Mouse (Mus musculus) hindbrain, embryonic 10.5 days (tissue): ENCODE data around the gene Xpo5. TPM values are rescaled to one million over a fixed set of nuclear protein-coding genes. Genes with fewer than 3 reads are reported as not detected.
A peak's percentile ranks its signal among the peaks of the same experiment; 100 is the strongest.

Experiments
- DNase-seq: peaks from one replicate; pipeline ENCODE4 v3.0.0-alpha.2; 2017; ENCODE audit warnings: low spot score
- H3K27ac ChIP-seq: fragments of 300-500 bp; sonication (generic); 2 replicates; pipeline ENCODE4 v1.5.1; 2016; ENCODE audit warnings: mild to moderate bottlenecking, moderate library complexity
- H3K27me3 ChIP-seq: fragments of 300-500 bp; sonication (generic); 2 replicates; pipeline ENCODE4 v1.6.1; 2016; ENCODE audit warnings: mild to moderate bottlenecking; ENCODE audit not compliant: poor library complexity, insufficient read depth, severe bottlenecking
- H3K36me3 ChIP-seq: fragments of 300-500 bp; sonication (generic); 2 replicates; pipeline ENCODE4 v1.6.1; 2016; ENCODE audit warnings: mild to moderate bottlenecking, moderate library complexity
- H3K4me1 ChIP-seq: fragments of 300-500 bp; sonication (generic); replicated peaks from 2 replicates; pipeline ENCODE4 v1.6.1; 2016; ENCODE audit warnings: mild to moderate bottlenecking
- H3K4me3 ChIP-seq: fragments of 300-500 bp; sonication (generic); 2 replicates; pipeline ENCODE4 v1.5.1; 2016; ENCODE audit warnings: mild to moderate bottlenecking, moderate library complexity
- H3K9me3 ChIP-seq: fragments of 300-500 bp; sonication (generic); 2 replicates; pipeline ENCODE4 v1.6.1; 2016; ENCODE audit warnings: mild to moderate bottlenecking, moderate library complexity
- WGBS: fragments of 180-500 bp; shearing (Covaris S2); methylation state at CpG from one replicate; pipeline ENCODE4 v1.1.7; 2016; 5-methylcytosine and 5-hydroxymethylcytosine counted together
- polyA plus RNA-seq: library from polyadenylated mRNA; unstranded; fragments of >200 nt; fragmentation: Nextera tagmentation; extraction: Ambion mirVana; gene quantifications from 2 replicates; pipeline ENCODE4 v1.2.1, GENCODE M21; 2016

Xpo5 gene
- polyA plus RNA-seq, 1 experiment from 2014 or later: 59.2 TPM

DNA sequence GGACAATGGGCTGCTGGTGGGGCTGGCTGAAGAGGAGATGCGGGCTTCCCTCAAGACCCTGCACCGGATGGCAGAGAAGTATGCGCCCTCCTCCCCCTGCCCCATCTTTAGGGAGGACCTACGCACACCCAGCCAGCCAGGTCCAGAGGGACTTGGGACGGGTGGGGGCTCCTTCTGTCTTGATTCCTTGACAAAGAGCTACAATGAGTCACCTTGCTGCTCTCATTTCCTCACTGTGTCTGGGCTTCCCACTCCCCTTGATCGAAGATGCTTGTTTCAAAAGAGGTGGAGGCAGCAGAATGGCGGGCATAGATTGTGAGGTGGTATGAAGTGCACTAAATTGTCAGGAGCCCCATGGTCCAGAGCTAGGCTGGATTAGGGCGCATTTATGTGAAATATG, 38.3 kb upstream of the Xpo5 start:
- no peak overlapping the region for H3K4me3 ChIP-seq
- no peaks in the 10 kb centered on the region for H3K27me3 ChIP-seq
- 93% methylated on average over 8 of the region's 8 CpGs for WGBS
- peaks cover 67% of the 10 kb centered on the region for H3K36me3 ChIP-seq
- DNase-seq: no peak
- no peaks in the 10 kb centered on the region for H3K9me3 ChIP-seq
- peaks cover 30% of the 10 kb centered on the region for H3K4me1 ChIP-seq
- no peak overlapping the region for H3K27ac ChIP-seq

DNA sequence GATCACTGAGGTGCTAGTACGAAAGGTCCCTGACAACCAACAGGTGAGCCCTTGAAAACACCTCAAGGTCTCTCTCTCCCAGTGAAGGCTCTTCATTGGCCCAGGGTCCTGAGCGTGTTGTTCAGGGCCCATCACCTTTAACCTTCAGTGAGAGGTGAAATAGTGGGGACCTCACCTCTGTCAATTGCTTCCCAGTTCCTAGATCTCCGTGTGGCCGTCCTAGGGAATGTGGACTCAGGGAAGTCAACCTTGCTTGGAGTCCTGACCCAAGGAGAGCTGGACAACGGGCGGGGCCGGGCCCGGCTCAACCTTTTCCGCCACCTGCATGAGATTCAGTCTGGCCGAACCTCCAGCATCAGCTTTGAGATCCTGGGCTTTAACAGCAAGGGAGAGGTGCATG, 37.8 kb upstream of the Xpo5 start:
- H3K27ac ChIP-seq: no peak overlapping the region
- H3K4me1 ChIP-seq: peaks cover 26% of the 10 kb centered on the region
- H3K36me3 ChIP-seq: peaks cover 72% of the 10 kb centered on the region
- no peaks in the 10 kb centered on the region for H3K9me3 ChIP-seq
- H3K27me3 ChIP-seq: no peaks in the 10 kb centered on the region
- H3K4me3 ChIP-seq: no peak overlapping the region
- WGBS: 93% methylated on average over 10 of the region's 10 CpGs
- DNase-seq: no peak

DNA sequence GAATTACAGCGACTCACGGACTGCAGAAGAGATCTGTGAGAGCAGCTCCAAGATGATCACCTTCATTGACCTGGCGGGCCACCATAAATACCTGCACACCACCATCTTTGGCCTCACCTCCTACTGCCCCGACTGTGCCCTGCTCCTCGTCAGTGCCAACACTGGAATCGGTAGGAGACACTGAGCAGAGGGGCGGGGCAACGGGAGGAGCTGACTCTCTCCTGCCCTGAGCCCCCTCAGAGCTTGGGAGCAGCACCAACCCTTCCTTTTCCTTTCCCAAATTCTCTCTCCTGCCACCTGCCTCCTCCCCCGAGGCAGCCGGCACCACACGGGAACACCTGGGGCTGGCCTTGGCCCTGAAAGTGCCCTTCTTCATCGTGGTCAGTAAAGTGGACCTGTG, 37.1 kb upstream of the Xpo5 start:
- Histone ChIP-seq H3K27ac (no peak overlapping the region), H3K9me3 (no peaks in the 10 kb centered on the region), H3K4me3 (no peak overlapping the region), H3K36me3 (peaks cover 79% of the 10 kb centered on the region), H3K27me3 (no peaks in the 10 kb centered on the region), H3K4me1 (peaks cover 20% of the 10 kb centered on the region)
- WGBS: 91% methylated on average over 12 of the region's 12 CpGs
- DNase-seq: no peak

DNA sequence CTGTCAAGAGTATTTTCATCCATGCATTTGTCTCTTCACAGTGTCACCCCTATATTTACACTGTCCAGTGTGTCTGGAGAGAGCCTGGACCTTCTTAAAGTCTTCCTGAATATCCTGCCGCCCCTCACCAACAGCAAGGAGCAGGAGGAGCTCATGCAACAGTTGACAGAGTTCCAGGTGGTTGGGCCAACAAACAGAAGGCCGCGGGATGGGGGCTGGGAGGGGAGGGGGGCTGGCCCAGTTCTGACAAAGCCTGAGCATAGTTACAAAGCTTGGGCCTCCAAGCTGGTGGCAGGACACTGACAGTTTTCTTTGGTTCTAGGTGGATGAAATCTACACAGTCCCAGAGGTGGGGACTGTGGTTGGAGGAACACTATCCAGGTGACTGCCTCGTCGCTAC, 36.3 kb upstream of the Xpo5 start:
- no peaks in the 10 kb centered on the region for H3K9me3 ChIP-seq
- WGBS: 83% methylated on average over 5 of the region's 5 CpGs
- H3K4me3 ChIP-seq: no peak overlapping the region
- H3K36me3 ChIP-seq: peaks cover 87% of the 10 kb centered on the region
- H3K27ac ChIP-seq: no peak overlapping the region
- no peaks in the 10 kb centered on the region for H3K27me3 ChIP-seq
- peaks cover 19% of the 10 kb centered on the region for H3K4me1 ChIP-seq
- DNase-seq: no peak

DNA sequence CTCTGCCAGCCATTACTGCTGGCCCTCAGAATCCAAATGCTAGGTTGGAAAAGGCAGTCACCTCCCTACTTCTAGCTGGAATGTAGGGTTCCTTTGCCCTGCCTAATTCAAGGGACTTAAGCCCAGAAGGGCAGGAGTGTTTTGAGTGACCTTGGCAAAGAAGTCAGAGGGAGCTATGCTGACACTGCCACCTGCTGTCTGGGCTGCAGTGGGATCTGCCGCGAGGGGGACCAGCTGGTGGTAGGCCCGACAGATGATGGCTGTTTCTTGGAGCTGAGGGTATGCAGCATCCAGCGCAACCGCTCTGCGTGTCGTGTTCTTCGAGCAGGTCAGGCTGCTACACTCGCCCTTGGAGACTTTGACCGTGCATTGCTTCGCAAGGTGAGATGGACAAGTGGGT, 35.6 kb upstream of the Xpo5 start:
- Histone ChIP-seq H3K27ac (no peak overlapping the region), H3K27me3 (no peaks in the 10 kb centered on the region), H3K4me1 (peaks cover 12% of the 10 kb centered on the region), H3K9me3 (no peaks in the 10 kb centered on the region), H3K4me3 (no peak overlapping the region), H3K36me3 (peaks cover 93% of the 10 kb centered on the region)
- no peak for DNase-seq
- WGBS: 86% methylated on average over 11 of the region's 11 CpGs

DNA sequence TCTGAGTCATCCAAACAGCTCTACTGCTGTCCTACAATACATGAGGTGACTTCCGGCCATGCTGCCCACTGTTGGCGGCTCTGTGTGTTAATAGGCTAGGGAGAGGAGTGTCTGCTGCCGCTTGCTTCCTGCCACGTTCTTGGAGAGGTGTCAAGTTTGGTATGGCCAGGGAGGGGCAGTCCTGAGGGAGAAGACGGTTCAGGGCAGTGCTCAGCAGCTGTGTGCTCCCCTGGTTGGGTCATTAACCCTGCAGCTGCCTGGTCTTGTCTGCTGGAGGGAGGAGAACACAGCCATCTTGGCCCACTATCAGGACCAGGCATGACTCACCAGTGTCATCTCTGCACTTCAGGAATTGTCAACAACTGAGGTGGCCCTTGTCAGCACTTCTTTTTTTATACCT, 34.3 kb upstream of the Xpo5 start:
- no peaks in the 10 kb centered on the region for H3K4me1 ChIP-seq
- H3K36me3 ChIP-seq: peaks cover 98% of the 10 kb centered on the region
- H3K27ac ChIP-seq: no peak overlapping the region
- H3K9me3 ChIP-seq: no peaks in the 10 kb centered on the region
- H3K27me3 ChIP-seq: no peaks in the 10 kb centered on the region
- H3K4me3 ChIP-seq: no peak overlapping the region
- DNase-seq: no peak
- 72% methylated on average over 5 of the region's 5 CpGs for WGBS

DNA sequence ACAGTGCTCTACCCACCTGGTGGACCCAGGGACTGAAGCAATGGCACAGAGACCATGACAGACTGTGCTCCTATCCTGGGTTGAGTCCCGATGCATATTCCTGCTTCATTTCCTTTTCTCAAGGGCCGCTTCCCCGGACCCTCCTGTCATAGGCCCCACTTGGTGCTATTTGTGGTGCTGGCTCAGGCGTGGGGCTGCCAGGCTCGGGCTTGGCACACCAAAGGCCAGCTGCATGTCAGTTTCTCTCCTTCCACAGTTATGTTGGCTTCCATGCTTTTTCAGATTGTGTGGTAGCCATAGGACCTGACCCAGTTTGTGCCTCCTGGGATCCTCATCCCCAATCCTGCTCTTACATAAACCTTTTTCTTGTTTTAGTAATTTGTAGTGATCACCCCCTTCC, 33.8 kb upstream of the Xpo5 start:
- Histone ChIP-seq H3K9me3 (no peaks in the 10 kb centered on the region), H3K4me3 (no peak overlapping the region), H3K36me3 (peaks cover 95% of the 10 kb centered on the region), H3K4me1 (no peaks in the 10 kb centered on the region), H3K27me3 (no peaks in the 10 kb centered on the region), H3K27ac (no peak overlapping the region)
- no peak for DNase-seq
- 91% methylated on average over 5 of the region's 5 CpGs for WGBS

DNA sequence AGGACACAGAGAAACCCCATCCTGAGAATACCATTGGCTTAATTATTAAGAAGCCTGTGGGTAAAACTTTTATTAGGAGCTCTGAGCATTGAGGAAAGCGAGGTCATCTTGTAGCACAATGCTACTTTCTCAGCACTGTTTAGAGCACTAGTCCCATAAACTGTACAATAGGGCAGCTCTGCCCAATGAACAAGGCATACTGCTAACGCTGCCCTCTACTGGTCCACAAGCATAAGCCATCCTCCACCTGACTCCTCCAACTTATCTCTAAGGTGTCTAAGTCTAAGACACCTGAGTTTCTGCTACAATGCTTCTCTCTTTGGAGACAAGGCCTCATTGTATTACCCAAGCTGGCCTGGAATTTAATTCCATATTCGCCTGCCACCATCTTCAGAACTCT, 32.0 kb upstream of the Xpo5 start:
- no peak overlapping the region for H3K4me3 ChIP-seq
- no peaks in the 10 kb centered on the region for H3K4me1 ChIP-seq
- no peaks in the 10 kb centered on the region for H3K27me3 ChIP-seq
- DNase-seq: no peak
- H3K9me3 ChIP-seq: no peaks in the 10 kb centered on the region
- 74% methylated on average over 3 of the region's 3 CpGs for WGBS
- no peak overlapping the region for H3K27ac ChIP-seq
- peaks cover 93% of the 10 kb centered on the region for H3K36me3 ChIP-seq

DNA sequence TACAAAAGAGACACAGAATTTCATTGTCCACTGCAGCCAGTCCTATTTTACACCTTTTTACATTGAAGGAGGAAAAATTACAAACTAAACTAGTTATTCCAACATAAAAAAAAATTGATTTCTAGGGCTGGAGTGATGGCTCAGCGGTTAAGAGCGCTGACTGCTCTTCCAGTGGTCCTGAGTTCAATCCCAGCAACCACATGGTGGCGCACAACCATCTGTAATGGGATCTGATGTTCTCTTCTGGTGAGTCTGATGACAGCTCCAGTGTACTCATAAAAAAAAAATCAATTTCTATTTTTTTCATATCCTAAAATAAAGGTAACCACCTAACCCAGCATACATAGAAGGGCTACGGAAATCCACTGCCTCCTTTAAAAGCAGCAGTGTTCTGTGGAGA, 20.3 kb upstream of the Xpo5 start:
- 83% methylated on average over 4 of the region's 4 CpGs for WGBS
- no peak for DNase-seq
- Histone ChIP-seq H3K27ac (no peak overlapping the region), H3K4me3 (no peak overlapping the region), H3K9me3 (no peaks in the 10 kb centered on the region), H3K27me3 (no peaks in the 10 kb centered on the region), H3K4me1 (no peaks in the 10 kb centered on the region), H3K36me3 (peaks cover 98% of the 10 kb centered on the region)

DNA sequence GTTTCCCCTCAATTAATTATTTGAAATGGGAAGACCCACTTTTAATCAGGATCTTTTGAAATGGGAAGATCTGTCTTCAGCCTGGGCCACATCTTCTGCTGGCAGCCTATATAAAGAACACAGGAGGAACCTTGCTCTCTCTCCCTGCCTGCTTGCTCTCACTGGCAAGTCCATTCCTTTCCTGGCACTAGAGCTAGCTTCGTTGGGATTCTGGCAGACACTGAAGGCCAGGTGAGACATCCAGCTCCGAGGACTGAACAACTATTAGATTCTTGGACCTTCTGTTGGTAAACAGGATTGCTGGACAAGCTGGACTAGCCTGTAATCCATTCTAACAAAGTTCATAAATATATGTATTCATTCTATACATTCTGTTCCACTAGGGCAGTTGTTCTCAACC, 13.8 kb upstream of the Xpo5 start:
- Histone ChIP-seq H3K4me1 (no peaks in the 10 kb centered on the region), H3K27me3 (no peaks in the 10 kb centered on the region), H3K36me3 (peaks cover 98% of the 10 kb centered on the region), H3K4me3 (no peak overlapping the region), H3K9me3 (no peaks in the 10 kb centered on the region), H3K27ac (no peak overlapping the region)
- 97% methylated on average over 2 of the region's 2 CpGs for WGBS
- DNase-seq: no peak

DNA sequence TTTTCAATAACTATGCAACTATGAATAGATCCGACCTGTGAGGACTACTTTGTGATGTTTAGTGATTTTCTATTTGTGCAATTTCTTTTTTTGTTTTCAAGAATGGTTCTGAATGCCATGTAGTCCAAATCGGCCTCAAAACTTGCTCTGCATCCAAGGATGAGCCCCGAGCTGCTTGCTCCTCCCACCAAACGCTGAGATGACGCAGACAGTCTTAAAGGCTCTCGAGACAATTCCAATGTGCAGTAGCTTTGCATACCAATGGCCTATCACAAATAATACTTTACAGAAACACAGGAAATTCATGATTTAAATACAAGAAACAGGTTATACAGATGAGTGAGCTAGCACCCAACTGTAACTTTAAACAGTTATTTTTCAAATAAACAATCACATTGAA, 1.4 kb upstream of the Xpo5 start:
- no peaks in the 10 kb centered on the region for H3K27me3 ChIP-seq
- 78% methylated on average over 6 of the region's 6 CpGs for WGBS
- no peak overlapping the region for H3K27ac ChIP-seq
- peak overlapping the region; percentile 93 for H3K4me3 ChIP-seq
- peaks cover 27% of the 10 kb centered on the region for H3K4me1 ChIP-seq
- peaks cover 64% of the 10 kb centered on the region for H3K36me3 ChIP-seq
- no peaks in the 10 kb centered on the region for H3K9me3 ChIP-seq
- DNase-seq: no peak

DNA sequence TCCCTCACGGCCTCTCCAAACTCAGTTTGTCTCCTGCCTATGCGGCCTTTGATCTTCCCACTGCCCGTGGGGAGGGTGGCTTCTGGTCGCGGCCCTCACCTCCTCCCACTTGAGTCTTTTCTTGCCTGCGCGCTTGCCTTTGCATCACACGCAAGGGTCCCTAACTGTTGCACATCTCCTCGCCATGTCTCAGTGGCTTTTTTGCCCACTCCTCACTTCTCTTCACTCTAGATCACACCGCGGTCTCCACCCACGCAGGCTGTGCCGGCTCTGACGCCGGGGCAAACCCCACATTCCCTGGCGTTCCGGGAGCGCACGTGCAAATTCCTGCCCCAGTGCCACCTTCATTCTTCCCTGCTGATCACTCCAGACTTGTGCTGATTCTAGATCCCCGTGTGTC, 496 bp downstream of the Xpo5 start:
- under 1% methylated on average over 20 of the region's 20 CpGs for WGBS

DNA sequence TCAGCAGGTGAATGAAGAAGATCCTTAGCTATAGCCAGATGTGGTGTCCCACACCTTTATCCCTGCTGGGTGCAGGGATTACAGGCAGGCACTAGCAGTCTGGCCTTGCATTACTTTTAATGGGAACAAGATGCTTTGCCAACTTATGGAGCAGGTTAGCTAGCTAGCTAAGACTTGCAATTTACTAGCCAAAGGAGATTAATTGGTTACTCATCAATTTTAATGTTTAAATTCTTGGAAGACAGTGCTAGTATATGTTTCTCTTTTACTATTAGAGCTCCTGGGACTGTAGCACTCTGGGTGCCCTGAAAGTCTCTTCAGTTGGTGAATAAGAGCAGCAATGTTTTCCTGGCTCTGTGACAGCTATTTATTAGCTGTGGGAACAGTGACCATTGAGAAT, 4.1 kb downstream of the Xpo5 start:
- no peak overlapping the region for H3K4me3 ChIP-seq
- no peaks in the 10 kb centered on the region for H3K27me3 ChIP-seq
- H3K36me3 ChIP-seq: peaks cover 76% of the 10 kb centered on the region
- no peak overlapping the region for H3K27ac ChIP-seq
- peaks cover 15% of the 10 kb centered on the region for H3K4me1 ChIP-seq
- no peaks in the 10 kb centered on the region for H3K9me3 ChIP-seq
- DNase-seq: no peak

More for the DNA sequence above, 496 bp downstream of the Xpo5 start:
- DNase-seq: no peak
- Histone ChIP-seq H3K27me3 (no peaks in the 10 kb centered on the region), H3K4me1 (peaks cover 27% of the 10 kb centered on the region), H3K27ac (peak overlapping the region; percentile 92), H3K4me3 (peak overlapping the region; percentile 93), H3K9me3 (no peaks in the 10 kb centered on the region), H3K36me3 (peaks cover 64% of the 10 kb centered on the region)

DNA sequence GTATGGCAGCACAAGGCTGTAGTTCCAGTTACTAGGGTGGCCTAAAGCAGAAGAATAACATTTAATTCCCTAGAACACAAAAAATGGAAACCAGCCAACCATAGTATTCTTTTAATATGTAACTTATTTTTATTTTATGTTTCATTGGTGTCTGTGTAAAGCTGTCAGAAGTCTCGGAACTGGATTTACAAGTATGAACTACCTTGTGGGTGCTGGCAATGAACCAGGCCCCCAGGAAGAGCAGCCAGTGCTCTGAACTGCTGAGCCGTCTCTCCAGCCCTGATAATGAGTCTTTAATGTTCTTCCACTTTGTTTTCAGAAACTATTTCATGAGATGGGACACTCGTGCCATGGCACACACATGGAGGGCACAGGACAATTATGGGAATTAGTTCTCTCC, 8.0 kb downstream of the Xpo5 start:
- Histone ChIP-seq H3K4me3 (no peak overlapping the region), H3K27me3 (no peaks in the 10 kb centered on the region), H3K4me1 (no peaks in the 10 kb centered on the region), H3K27ac (no peak overlapping the region), H3K36me3 (peaks cover 100% of the 10 kb centered on the region), H3K9me3 (no peaks in the 10 kb centered on the region)
- no peak for DNase-seq
- 95% methylated on average over 3 of the region's 3 CpGs for WGBS
